Mouse (Mus musculus) left cerebral cortex, adult 11 months (tissue): ENCODE results near the gene Hipk1.

Experiments
- DNase-seq: peaks from one replicate; pipeline ENCODE4 v3.0.0; 2022; ENCODE audit warnings: low spot score

Hipk1 gene

GRCm38 (mm10) chr3:103746711-103747110 lies 44.7 kb downstream of the Hipk1 start:
- DNase-seq, result no peak

- no peak for DNase-seq
These were observed 46.2 kb downstream of the Hipk1 start for GRCm38 (mm10) chr3:103745001-103745770.

GRCm38 (mm10) chr3:103743208-103743607 lies 48.2 kb downstream of the Hipk1 start:
- DNase-seq, result no peak

GRCm38 (mm10) chr3:103740342-103740741 lies 51.0 kb downstream of the Hipk1 start:
- DNase-seq, result no peak

GRCm38 (mm10) chr3:103739329-103739728 lies 52.0 kb downstream of the Hipk1 start, which contains the start of gene Gm10964:
Gene Gm10964 (plus strand): TSS chr3:103739366.
- DNase-seq, result no peak

GRCm38 (mm10) chr3:103737778-103738571 lies 53.4 kb downstream of the Hipk1 start, which contains the start of gene Olfml3:
Gene Olfml3 (minus strand): TSS chr3:103738001.
- peak; percentile 86 for DNase-seq

- DNase-seq, result no peak
These were observed 54.2 kb downstream of the Hipk1 start for GRCm38 (mm10) chr3:103737061-103737754.

GRCm38 (mm10) chr3:103735776-103736600 lies 55.4 kb downstream of the Hipk1 start:
- no peak for DNase-seq

- DNase-seq, result no peak
These were observed 56.5 kb downstream of the Hipk1 start for GRCm38 (mm10) chr3:103734696-103735519.

GRCm38 (mm10) chr3:103733799-103734695 lies 57.3 kb downstream of the Hipk1 start:
- DNase-seq, result peak; percentile 66

- DNase-seq, result no peak
These were observed 58.2 kb downstream of the Hipk1 start for GRCm38 (mm10) chr3:103733176-103733575.

- no peak for DNase-seq
These were observed 59.2 kb downstream of the Hipk1 start for GRCm38 (mm10) chr3:103732116-103732515.

- DNase-seq, result no peak
These were observed 61.5 kb downstream of the Hipk1 start for GRCm38 (mm10) chr3:103729850-103730249.

GRCm38 (mm10) chr3:103727813-103728326 lies 63.5 kb downstream of the Hipk1 start:
- DNase-seq, result no peak

GRCm38 (mm10) chr3:103726642-103727041 lies 64.7 kb downstream of the Hipk1 start:
- no peak for DNase-seq

GRCm38 (mm10) chr3:103724137-103724536 lies 67.2 kb downstream of the Hipk1 start:
- DNase-seq, result no peak

- DNase-seq, result no peak
These were observed 72.6 kb downstream of the Hipk1 start for GRCm38 (mm10) chr3:103718728-103719127.

GRCm38 (mm10) chr3:103716774-103717760 lies 74.3 kb downstream of the Hipk1 start:
- no peak for DNase-seq
